Mouse (Mus musculus) ovary, postnatal 14 days (tissue): ENCODE data around the gene Agt.
A peak's percentile ranks its signal among the peaks of the same experiment; 100 is the strongest.

Experiments used
- DNase-seq: peaks from one replicate; pipeline ENCODE4 v3.0.0; 2022; ENCODE audit warnings: low spot score

Gene Agt

DNA sequence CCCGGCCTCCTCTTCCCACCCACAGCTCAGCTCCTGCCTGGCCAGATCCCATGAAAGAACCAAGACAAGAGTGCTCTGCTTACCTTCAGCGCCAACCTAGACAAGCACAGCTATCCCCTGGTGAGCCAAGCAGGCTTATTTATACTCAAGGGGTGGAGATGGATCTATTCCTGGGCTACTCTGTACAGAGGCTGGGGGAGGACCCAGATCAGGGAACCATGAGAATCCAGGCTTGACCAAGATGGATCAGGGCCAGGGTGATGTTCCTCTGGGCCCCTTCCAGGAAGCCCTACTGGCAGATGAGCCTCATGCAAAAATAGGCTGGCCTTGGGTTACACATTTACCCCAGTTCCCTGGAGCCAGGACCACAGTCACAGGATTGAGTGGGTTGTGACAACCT is at the start of gene Agt:
Agt (minus strand) TSS at position 114 of the 400 bp plus-strand sequence.
- peak; percentile 48 for DNase-seq

DNA sequence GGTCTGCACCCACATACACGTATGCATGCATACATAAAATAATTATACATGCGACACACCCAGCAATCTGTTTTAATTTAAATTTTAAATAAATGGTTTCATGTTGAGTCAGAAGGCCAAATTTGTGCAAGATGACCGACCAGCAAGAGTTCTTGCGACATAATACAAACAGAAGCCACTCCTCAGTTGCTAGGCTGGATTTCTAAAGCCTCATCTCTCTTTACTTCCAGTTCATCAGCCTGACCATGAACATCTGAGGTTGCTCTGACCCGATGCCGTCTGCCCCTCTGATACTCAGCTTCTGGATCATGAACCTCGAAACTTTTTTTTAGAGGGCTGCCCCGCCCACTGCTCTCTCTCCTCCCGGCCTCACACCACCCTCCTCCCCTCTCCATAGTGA is 48.7 kb upstream of the Agt start:
- no peak for DNase-seq

DNA sequence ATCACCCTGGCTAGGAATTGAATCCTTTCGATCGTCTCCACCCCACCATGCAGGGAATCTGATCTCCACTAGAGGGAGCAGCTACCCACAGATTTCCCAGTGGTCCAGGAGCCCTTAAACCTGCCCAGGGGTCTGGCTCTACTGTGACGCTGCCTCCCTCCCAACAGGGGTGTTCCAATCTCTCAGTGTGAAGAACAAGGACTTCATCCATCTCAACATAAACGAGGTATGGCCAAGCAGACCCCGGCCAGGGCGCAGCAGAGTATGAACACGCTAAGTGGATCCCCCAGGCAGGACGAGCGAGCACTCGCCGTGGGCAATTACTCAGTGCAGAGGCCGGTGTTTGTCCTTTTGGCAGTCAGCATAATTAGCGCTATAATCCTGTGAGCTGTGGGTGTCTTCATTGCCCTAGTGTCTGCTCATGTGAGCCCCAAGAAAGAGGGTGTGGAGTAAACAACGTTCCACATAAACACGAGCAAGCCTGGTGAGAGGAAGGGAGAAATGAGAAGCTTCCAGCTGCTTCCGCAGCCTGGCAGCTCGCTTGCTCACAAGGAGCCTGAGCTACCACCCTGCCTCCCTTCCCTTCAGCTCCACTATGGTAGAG is 47.9 kb upstream of the Agt start:
- DNase-seq = peak; percentile 76

DNA sequence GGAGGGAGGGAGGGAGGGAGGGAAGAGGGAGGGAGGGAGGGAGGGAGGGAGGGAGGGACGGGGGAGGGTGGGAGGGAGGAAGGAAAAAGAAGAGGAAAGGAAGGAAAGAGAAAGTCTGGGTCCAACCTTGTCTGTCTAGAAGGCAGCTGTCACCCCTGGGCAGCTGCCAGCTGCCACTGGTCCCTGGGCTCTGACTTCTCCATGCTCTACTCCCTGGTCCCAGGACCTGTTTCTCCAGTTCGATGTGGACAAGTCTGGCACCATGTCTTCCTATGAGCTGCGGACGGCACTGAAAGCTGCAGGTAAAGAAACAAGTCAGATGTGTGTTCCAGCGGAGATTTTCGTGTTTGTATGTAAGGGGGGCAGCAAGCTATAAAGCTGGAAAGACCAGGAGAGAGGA is 44.8 kb upstream of the Agt start:
- no peak for DNase-seq

DNA sequence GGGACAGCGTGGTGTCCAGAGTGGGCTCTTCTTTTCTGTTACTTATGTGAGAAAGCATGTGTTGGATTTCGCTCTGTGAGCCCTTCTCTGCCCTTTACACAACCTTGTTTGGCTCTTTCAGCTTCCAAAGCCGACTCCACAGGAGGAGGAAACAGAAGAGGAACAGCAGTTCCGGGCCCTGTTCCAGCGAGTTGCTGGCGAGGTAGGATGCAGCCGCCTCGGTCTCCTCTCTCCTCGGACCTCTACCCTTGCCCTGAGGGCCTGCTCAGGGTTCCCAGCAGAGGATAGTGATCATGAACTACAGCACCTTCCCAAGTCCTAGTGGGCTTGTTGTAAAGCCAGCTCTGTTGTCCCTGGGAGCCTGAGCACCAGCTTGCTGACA is 39.5 kb upstream of the Agt start:
- DNase-seq = no peak

DNA sequence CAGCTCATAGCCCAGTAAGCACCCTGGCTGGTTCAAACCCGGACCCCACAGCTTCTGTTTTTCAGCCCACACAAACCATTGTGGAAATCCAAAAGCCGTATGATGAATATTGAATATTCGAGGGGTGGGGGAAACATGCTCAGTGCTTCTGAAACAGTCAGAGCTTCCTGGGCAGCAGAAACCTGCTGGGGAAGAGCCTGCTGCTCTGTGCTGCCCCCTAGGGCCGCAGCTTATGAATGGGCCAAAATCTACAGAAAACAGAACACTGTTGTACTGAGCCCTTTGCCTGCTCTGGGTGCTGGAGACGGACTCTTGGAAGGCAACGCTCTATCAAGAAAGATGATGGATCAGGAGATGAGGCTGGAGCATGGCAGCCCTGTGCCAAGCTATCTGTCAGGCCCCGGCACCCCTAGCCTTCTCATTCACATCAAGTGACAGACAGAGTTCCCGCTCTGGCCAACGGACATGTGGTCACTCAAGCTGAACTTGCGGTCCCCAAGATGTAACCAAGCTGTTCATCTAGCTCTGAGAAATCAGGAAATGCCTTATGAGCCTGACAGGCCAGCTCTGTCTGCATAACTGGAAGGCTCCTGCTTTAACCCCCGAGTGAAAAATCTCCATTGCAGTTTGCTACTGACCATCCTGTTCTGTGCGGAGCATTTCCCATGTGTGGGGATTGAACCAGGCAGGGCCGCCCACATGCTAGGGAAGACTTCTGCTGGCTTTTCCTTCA is 38.9 kb upstream of the Agt start:
- DNase-seq = no peak

DNA sequence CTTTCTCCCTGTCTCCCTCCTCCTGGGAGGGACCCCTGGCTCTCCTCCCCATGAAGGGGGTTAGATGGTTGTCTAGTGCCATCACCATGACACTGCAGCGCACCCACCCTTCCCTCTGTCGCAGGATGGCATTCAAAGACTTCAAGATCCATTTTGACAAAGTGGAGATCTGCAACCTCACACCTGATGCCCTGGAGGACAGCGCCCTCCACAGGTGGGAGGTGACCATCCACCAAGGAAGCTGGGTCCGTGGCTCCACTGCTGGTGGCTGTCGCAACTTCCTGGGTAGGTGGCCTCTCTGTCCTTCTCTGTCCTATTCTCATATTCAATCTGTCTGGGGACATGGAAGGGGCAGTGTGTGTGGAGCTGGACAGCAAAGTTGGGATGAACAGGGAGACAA is 34.6 kb upstream of the Agt start:
- no peak for DNase-seq

DNA sequence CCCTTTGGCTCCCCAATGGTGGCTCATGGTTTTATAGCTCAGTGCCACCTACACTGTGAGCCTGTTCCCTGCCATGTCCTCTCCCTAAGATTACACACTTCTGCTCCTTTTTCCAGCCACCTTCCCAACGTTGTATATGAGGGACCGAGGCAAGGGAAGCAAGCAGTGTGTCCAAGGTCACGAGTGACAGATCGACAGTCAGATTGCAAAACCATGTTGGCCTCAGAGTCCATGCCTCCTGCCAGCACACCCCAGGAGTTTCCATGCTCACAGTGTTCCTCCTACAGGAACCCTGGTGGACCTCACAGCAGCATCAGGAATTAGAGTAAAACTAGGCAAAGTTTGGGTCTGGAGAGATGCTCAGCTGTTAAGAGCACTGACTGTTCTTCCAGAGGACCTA is 19.9 kb upstream of the Agt start:
- DNase-seq = no peak

DNA sequence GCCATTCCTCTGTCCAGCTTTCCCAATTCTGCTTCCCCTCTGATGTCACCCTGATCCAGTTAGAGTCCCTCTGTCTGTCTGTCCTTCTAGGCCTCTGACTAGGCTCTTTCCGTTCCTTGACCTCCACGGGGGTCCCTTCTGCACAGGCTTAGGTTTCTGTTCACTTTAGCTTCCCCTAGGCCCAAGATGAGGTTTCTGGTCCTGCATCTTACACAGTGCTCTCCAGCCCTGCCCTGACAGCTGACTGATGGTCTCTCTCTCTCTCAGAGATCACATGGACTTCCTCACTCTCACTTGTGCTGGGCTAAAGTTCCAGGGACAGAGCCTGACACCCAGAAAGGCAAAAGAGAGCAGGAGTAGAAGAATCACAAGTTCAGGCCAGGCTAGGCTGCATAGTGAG is 17.1 kb upstream of the Agt start:
- no peak for DNase-seq

DNA sequence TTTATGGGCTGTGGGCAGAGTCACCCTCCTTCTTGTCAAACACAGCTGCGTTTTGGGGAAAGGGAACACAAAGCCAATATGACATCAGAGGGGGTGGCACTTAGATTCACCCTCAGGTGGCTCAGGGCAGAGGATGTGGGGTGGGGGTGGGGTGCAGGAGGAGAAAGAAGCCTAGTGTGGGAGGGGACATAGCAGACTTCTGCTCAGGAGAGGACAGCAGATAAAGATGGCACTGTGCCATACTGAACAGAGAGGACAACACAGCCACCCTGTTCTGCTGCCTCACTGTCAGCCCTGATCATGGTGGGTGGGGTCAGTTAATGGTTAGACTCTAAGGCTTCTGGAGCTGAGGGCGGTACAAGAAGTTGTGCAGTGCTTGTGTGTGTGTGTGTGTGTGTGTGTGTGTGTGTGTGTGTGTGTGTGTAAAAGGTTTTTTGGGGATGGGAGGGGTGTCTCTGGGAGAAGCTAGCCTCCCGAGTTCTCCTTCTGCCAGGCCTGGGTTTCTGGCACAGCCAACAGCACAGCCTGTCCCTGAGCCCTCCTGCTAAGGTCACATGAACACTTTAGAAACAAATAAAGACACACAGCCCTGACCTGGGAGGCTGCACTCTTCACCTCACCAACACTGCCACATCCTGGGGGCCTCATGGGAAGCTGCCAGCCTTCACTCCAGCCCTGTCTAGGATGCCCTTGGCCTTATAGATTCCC is 16.4 kb upstream of the Agt start:
- no peak for DNase-seq

DNA sequence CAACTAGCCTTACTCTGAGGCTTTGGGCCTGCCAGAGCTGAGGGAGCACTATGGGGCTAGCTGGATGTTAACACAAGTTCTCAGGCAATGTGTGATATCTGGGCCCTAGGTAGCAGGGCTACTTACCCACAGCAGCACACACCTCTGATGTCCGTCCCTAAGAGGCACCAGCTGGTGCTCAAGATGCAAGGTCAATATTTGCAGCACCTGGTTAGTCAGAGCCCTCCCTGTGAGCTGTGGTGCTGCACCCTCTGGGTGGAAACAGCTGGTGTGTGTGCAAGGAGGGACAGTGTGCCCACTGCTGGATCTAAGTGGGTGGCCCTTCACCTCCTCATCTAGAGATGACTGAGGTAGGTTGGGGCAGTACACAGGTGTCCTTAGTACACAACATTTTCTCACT is 7.2 kb upstream of the Agt start:
- no peak for DNase-seq

DNA sequence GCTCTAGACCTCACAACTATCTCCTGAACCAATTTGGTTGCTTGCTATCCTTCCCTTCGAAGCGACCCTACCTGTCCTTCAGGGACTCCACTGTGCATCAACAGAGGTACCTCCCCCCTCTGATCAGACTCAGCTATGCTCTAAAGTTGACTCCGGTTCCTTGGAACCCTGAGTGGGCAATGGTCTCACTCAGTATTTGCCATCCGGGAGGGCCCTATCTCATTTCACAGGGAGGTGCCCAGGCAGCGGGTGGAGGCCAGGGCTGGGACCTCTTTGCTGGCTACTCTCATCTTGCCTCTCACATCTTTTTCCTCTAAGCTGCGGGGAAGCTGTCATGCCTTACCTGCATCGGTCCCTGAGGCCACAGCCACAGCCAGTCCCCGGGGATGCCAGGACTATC is 6.3 kb upstream of the Agt start, which contains the start of gene Capn9:
Capn9 (plus strand) TSS at position 301 of the 400 bp plus-strand sequence.
- DNase-seq = no peak

DNA sequence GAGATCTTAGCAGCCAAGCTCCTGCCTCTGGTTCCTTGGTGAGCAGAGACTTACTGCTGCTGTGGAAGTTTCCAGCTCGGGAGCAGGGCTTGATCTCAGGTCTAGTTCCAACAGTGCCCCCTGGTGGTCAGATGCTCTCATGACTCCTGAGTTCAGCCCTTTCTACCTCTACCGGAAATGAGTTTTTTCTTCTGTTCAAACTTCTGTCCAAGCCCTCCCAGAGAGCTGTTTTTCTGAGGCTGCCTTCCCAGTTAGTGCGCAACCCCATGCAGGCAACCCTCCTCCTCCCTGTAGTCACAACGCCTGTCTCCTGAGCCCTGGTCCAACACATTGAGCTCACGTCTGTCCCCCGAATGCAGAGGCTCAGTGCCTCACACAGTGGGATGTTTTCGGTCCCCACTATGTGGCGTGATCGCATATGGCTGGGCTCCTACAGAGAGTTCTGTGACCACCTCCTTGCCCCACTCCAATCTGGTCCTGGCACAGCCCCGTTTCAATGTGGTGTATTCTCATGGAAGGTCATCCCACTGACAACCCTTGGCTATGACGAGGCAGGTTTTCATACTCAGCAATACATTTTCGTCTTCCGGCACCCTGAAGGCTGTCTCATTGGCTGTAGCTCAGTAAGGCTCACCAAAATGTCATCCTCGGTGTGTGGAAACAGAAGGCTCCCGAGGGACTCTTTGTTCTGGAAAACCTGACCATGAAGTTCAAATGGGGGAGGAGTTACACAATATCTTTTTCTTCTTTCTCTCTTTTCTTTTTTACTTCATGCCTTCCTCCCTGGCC is 4.2 kb upstream of the Agt start:
- peak; percentile 92 for DNase-seq

DNA sequence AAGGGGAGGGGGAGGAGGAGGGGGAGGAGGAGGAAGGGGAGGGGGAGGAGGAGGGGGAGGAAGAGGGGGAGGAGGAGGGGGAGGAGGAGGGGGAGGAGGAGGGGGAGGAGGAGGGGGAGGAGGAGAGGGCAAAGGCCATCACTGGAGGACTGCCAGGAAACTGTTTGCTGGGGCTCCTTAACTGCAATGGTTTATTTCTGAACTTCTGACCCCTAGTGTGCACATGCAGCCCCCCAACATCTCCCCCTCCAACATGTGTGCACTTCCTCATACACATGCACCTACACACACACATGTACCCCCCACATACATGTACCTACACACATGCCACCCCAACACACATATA is 2.9 kb upstream of the Agt start:
- no peak for DNase-seq

DNA sequence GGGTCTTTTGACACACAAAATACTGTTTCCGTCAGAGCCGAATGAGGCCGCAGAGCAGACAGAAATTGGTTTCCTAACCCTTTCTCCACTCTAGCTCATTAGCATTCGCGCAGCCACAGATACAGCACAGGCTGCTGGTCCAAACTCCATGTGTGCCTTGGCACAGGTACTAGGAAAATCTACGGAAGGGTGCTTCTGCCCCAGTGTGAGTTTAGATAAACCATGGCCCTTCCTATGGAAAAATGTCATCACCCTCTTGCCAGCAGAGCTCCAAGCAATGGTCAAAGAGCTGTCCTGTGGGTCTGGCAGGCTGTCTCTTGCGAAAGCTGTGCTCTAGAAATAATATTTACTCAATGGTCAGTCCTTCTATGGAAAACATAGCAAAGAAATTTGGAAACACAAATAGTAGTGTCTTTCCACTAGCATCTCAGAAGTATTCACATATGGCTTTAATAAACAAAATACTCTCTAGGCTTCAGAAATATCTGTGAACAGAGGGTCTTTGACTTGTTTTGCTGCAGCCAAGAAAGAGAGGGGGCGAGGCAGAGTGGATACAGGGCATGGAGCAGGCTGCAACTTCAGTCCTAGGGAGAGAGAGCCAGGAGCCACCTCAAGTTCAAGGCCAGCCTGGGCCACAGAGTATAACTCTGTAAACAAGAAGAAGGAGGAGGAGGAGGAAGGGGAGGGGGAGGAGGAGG is 2.4 kb upstream of the Agt start:
- DNase-seq = no peak

DNA sequence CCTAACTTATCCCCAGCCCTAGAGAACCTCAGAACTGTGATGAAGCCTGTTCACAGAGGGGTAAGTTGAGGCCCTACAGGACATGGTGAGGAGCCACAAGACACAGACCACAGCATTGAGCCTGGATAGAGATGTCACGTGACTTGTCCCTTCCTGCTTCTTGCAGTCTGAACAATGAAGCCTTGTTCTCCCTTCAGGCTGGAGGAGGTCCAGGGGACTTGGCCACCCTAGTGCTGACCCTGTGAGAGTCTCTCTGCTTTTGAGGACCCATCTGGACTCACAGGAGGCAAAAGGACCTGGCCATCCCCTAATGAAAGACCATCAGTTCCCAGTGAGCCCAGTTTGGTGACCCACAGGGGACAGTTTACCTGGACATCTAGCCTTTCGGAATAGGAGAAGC is 406 bp downstream of the Agt start:
- DNase-seq = no peak

DNA sequence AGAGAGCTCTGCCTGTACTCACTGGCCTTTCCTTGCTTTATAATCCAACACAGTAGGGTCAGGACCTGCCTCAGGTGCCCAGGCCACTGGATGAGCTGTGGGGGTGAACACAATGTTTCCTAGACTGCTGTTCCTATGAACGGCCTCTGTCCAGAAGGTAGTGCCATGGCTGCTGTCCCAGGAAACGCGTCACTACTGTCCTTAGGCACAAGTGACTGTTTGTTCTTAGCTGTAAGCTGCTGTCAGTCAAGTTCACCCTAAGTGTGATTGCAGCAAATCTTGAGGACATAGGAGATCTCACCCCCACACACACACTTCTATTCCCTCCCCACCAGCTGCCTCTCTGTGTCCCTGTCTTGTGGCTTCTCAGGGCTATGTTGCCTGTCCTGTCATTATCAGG is 1.9 kb downstream of the Agt start:
- no peak for DNase-seq

DNA sequence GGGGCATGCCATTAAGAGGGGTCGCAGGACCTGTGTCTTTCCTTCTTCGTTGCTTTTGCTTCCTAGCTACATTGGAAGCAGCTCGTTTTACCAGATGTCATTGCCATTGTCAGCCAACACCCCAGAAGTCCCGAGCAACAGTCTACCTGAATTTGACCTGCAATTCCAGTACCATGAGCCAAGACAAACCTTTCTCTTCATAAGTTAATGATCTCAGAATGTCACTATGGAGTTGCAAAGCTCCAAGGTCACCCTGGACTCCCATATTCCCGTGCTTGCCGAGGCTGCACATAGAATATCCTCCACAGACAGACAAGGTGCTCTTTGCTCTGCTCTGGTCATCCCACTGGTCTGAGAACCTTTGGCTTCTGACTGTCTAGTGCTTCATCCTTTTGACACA is 2.4 kb downstream of the Agt start:
- DNase-seq = no peak

DNA sequence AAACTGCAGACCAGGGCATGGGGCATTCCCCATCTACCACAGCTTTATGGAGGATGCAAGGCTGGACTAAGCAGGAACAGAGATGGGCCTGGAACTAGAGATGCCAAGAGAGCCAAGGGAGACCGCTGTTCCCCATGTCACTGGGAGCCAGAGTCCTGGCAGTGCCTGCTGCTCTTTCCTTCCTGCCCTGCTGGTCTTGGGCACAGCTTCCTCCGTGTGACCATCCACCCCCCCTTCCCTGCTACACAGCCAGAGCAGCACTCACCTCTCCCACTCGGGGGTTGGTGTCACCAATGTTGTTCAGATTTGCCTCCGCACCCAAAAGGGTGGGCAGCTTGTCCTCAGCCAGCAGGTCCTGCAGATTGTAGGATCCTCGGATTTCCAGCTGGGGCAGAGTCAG is 12.0 kb downstream of the Agt start:
- no peak for DNase-seq

DNA sequence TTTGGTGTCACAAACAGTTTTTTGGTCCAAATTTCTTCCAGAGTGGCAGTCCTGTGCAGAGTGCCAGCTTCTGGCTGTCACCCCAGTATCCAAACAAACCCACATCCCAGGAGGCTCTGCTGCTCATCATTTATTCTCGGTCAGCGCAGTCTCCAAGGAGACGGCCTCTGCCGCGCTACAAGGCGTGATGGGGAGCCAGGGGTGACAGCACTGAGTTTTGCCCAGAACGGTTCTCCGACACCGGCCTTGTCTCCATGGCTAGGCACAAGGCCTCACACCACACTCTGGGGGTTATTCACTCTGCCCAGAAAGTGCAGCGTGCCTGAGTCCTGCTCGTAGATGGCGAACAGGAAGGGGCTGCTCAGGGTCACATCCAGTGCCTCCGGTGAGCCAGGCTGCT is 12.8 kb downstream of the Agt start:
- DNase-seq = no peak

DNA sequence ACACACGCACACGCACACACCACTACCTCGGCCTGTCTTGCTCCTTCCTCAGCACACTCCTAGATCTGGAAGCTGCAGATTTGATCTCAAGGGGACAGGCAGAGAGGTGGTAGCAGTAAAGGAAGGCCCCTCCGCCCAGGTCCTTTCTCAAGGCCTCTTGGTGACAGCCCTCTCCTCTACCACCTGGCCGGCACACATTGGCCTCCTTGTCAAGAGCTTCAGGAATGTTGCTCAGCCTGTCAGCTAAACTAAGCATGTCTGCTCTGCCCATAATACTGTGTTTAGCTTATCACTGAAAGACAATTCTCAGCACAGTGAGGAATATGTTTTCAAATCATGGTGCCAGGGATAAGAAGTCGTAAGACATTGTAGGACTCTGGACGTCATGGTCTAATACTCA is 13.3 kb downstream of the Agt start:
- DNase-seq = no peak

DNA sequence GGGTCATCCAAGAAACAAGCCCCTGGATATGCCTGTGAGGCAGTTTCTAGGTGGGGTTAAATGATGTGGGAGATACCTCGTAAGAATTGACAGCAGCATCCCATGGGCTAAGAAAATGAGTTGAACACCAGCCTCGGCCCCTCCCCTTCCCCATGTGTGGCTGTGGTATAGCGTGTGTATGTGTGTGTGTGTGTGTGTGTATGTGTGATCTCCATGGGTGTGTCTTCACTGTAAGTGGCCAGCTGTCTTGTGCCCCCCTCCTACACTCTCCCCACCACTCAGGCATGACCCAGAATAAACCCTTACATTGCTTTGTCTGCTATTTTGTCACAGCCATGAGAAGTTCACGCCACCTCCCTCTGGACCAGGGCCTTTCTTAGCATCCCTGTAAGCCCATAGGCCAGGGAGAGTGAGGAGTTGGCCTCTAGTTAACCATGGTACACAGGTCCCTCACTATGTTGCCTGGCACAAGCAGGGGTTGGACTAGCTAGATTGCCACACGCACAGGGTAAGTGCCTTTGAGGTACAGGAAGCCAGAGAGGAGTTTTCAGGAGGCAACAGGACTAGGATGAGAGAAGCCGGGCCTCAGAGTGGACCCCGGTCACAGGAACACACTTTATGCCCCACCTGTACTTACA is 14.3 kb downstream of the Agt start:
- DNase-seq = no peak
